Mouse (Mus musculus): ENCODE measurements at regions not wholly inside any gene's neighbourhood (a gene's known extent, or its start where the extent isn't known, plus 50 kb on each side); places are given as distances from the start of the nearest gene placed in this dataset.

GRCm38 (mm10) chr17:49208315-49208820 lies 219.8 kb upstream of the Mocs1 start:
- Histone ChIP-seq H3K27me3 (ENCODE audit: control insufficient read depth, insufficient read depth, low read length) (no peaks in the 10 kb centered on the region), H3K36me3 (ENCODE audit: control insufficient read depth, insufficient read depth, low read length) (no peaks in the 10 kb centered on the region), H3K27ac (ENCODE audit: insufficient read depth, low read length) (no peak overlapping the region), H3K4me1 (ENCODE audit: control insufficient read depth, insufficient read depth, insufficient read length) (no peaks in the 10 kb centered on the region), H3K4me3 (ENCODE audit: extremely low read depth, insufficient read depth, insufficient read length) (no peak overlapping the region)
- no peak for DNase-seq (ENCODE audit: low read depth in 1 of 2, low spot score in 2 of 2)
- TF ChIP-seq POLR2A (IDR thresholded peaks at IDR 0.05; ENCODE audit: low read depth, low read length) (no peak), CTCF (IDR thresholded peaks at IDR 0.05; ENCODE audit: extremely low read depth, insufficient read depth, insufficient read length, insufficient replicate concordance) (no peak)
- WGBS: 82% methylated on average over 10 of the region's 10 CpGs

GRCm38 (mm10) chr17:49212918-49213317 lies 215.2 kb upstream of the Mocs1 start:
- Histone ChIP-seq H3K4me3 (ENCODE audit: extremely low read depth, insufficient read depth, insufficient read length) (no peak overlapping the region), H3K4me1 (ENCODE audit: control insufficient read depth, insufficient read depth, insufficient read length) (no peaks in the 10 kb centered on the region), H3K27me3 (ENCODE audit: control insufficient read depth, insufficient read depth, low read length) (no peaks in the 10 kb centered on the region), H3K27ac (ENCODE audit: insufficient read depth, low read length) (no peak overlapping the region), H3K36me3 (ENCODE audit: control insufficient read depth, insufficient read depth, low read length) (no peaks in the 10 kb centered on the region)
- TF ChIP-seq POLR2A (IDR thresholded peaks at IDR 0.05; ENCODE audit: low read depth, low read length): no peak
- TF ChIP-seq CTCF (IDR thresholded peaks at IDR 0.05; ENCODE audit: extremely low read depth, insufficient read depth, insufficient read length, insufficient replicate concordance): no peak
- 94% methylated on average over 13 of the region's 13 CpGs for WGBS
- no peak for DNase-seq (ENCODE audit: low read depth in 1 of 2, low spot score in 2 of 2)

GRCm38 (mm10) chr17:49215281-49215680 lies 212.9 kb upstream of the Mocs1 start:
- TF ChIP-seq CTCF (IDR thresholded peaks at IDR 0.05; ENCODE audit: extremely low read depth, insufficient read depth, insufficient read length, insufficient replicate concordance) (no peak), POLR2A (IDR thresholded peaks at IDR 0.05; ENCODE audit: low read depth, low read length) (no peak)
- Histone ChIP-seq H3K36me3 (ENCODE audit: control insufficient read depth, insufficient read depth, low read length) (no peaks in the 10 kb centered on the region), H3K27ac (ENCODE audit: insufficient read depth, low read length) (no peak overlapping the region), H3K4me3 (ENCODE audit: extremely low read depth, insufficient read depth, insufficient read length) (no peak overlapping the region), H3K27me3 (ENCODE audit: control insufficient read depth, insufficient read depth, low read length) (no peaks in the 10 kb centered on the region), H3K4me1 (ENCODE audit: control insufficient read depth, insufficient read depth, insufficient read length) (no peaks in the 10 kb centered on the region)
- WGBS: 50% methylated on average over 8 of the region's 8 CpGs
- DNase-seq (ENCODE audit: low read depth in 1 of 2, low spot score in 2 of 2): no peak

GRCm38 (mm10) chr17:49219512-49220197 lies 208.5 kb upstream of the Mocs1 start:
- TF ChIP-seq POLR2A (IDR thresholded peaks at IDR 0.05; ENCODE audit: low read depth, low read length) (no peak), CTCF (IDR thresholded peaks at IDR 0.05; ENCODE audit: extremely low read depth, insufficient read depth, insufficient read length, insufficient replicate concordance) (no peak)
- no peak for DNase-seq (ENCODE audit: low read depth in 1 of 2, low spot score in 2 of 2)
- Histone ChIP-seq H3K4me3 (ENCODE audit: extremely low read depth, insufficient read depth, insufficient read length) (no peak overlapping the region), H3K36me3 (ENCODE audit: control insufficient read depth, insufficient read depth, low read length) (no peaks in the 10 kb centered on the region), H3K27ac (ENCODE audit: insufficient read depth, low read length) (no peak overlapping the region), H3K4me1 (ENCODE audit: control insufficient read depth, insufficient read depth, insufficient read length) (no peaks in the 10 kb centered on the region), H3K27me3 (ENCODE audit: control insufficient read depth, insufficient read depth, low read length) (no peaks in the 10 kb centered on the region)
- WGBS: 77% methylated on average over 4 of the region's 4 CpGs

GRCm38 (mm10) chr17:49223212-49223611 lies 204.9 kb upstream of the Mocs1 start:
- 80% methylated on average over 7 of the region's 7 CpGs for WGBS

GRCm38 (mm10) chr17:49223651-49224050 lies 204.5 kb upstream of the Mocs1 start:
- no peaks in the 10 kb centered on the region for H3K27me3 ChIP-seq (ENCODE audit: control insufficient read depth, insufficient read depth, low read length)
- H3K36me3 ChIP-seq (ENCODE audit: control insufficient read depth, insufficient read depth, low read length): no peaks in the 10 kb centered on the region
- WGBS: 87% methylated on average over 2 of the region's 2 CpGs
- H3K4me3 ChIP-seq (ENCODE audit: extremely low read depth, insufficient read depth, insufficient read length): no peak overlapping the region
- no peak for DNase-seq (ENCODE audit: low read depth in 1 of 2, low spot score in 2 of 2)
- H3K27ac ChIP-seq (ENCODE audit: insufficient read depth, low read length): no peak overlapping the region
- no peaks in the 10 kb centered on the region for H3K4me1 ChIP-seq (ENCODE audit: control insufficient read depth, insufficient read depth, insufficient read length)
- TF ChIP-seq POLR2A (IDR thresholded peaks at IDR 0.05; ENCODE audit: low read depth, low read length) (no peak), CTCF (IDR thresholded peaks at IDR 0.05; ENCODE audit: extremely low read depth, insufficient read depth, insufficient read length, insufficient replicate concordance) (no peak)

More at GRCm38 (mm10) chr17:49223212-49223611, 204.9 kb upstream of the Mocs1 start:
- no peak for DNase-seq (ENCODE audit: low read depth in 1 of 2, low spot score in 2 of 2)
- TF ChIP-seq POLR2A (IDR thresholded peaks at IDR 0.05; ENCODE audit: low read depth, low read length): no peak
- no peak for TF ChIP-seq CTCF (IDR thresholded peaks at IDR 0.05; ENCODE audit: extremely low read depth, insufficient read depth, insufficient read length, insufficient replicate concordance)
- Histone ChIP-seq H3K36me3 (ENCODE audit: control insufficient read depth, insufficient read depth, low read length) (no peaks in the 10 kb centered on the region), H3K4me3 (ENCODE audit: extremely low read depth, insufficient read depth, insufficient read length) (no peak overlapping the region), H3K4me1 (ENCODE audit: control insufficient read depth, insufficient read depth, insufficient read length) (no peaks in the 10 kb centered on the region), H3K27me3 (ENCODE audit: control insufficient read depth, insufficient read depth, low read length) (no peaks in the 10 kb centered on the region), H3K27ac (ENCODE audit: insufficient read depth, low read length) (no peak overlapping the region)

Measured in spleen, adult 2 months (tissue).